Mouse (Mus musculus): ENCODE data around the gene Rps6kl1.

Gene Rps6kl1

GRCm38 (mm10) chr12:85151002-85151774, at the start of gene Rps6kl1:
Gene Rps6kl1 (minus strand): TSS chr12:85151264.
- in situ Hi-C loops (cut with MboI, MseI), result loop anchor here (10.0 kb wide), 1 partner anchor 64 kb away; the partner anchor contains the start of gene Eif2b2

DNA sequence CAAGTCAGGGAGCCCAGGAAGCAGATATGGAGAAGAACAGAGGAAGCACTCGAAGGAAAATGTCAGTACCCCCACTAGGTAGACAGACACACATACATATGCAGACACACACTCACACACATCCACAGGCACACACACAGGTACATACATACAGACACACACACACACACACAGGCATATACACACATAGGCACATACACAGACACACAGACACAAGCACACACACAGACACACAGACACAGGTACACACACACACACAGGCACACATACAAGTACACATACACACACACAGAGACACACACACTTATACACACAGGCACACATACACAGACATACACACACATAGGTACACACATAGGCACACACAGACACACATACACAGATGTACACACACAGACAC, 48.9 kb upstream of the Rps6kl1 start:
- in situ Hi-C loops (cut with MboI, MseI), result loop anchor here (25.0 kb wide), 1 partner anchor 1888 kb away; no protein-coding TSS in a partner anchor

DNA sequence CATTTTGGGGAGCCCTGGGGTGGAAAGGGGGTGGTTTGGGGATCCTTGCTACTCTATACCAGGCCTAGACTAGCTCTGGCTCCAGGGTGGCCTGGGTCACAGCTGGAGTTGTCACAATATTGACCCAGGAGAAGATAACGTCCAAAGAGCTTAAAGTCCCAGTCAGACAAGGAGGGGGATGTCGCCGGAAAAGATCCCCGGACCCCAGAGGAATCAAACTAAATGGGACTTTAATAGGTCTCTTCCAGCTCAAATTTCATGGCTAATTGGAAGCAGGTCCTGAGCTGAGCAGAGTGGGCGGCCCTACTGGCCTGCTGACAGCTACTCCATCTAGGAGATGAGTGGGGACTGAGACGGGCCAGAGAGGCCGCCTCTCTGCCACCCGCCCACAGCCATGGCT, 46.9 kb upstream of the Rps6kl1 start:
- in situ Hi-C loops (cut with MboI, MseI), result no loop called here

DNA sequence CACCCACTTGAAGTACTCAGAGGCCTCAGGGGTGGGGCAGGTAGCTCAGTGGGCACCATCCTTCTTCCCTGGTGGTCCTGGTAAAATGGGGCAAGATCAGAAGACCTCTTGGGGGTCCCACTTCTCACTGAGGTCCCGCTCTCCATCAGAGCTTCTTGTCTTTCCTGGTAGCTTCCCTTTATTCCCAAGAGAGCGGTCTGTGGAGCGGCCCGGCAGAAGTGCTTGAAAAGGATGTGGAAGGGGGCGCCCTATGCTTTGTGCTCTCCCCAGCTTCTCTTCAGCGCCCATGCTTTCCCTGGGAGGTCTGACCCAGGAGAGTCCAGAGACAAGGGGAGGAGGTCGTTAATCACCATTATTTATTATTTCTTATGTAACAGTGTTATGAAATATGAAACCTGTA, 46.3 kb upstream of the Rps6kl1 start:
- in situ Hi-C loops (cut with MboI, MseI), result no loop called here

DNA sequence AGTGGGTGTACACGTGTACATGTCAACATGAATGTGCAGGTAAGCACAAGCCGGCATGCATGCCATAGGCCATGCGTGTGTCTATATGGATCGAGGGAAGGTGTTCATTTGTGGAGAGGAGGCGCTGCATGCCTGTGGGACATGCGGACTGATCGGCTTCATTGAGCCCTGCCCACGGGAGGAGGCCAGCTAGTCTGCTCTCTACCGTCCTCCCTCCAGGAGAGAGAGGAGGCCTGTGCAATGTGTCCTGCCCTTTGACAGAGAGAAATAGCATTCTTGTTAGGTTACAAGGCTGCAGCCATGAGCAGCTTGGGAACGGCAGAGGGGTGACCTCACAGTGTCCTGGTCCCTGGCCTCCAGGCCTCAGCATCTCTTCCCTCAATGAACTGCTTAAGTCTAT, 45.1 kb upstream of the Rps6kl1 start:
- in situ Hi-C loops (cut with MboI, MseI), result no loop called here

DNA sequence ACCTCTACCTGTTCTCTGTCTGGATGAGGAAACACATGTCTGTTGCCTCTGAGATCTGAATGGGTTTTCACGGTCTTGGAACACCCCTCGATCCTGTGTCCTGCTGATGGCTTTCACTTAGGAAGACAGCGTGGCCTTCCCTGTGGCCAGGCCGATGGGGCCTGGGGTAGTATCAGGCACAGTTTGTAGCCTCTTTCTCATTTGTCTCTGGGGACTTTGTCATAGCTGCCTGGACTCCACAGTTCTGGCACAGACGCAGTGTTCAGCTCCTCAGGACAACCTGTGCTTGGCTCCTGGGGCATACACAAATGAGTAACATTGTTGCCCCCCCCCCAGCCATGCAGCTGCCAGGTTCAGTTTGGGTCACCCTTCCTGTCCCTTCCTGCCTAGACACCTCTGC, 44.0 kb upstream of the Rps6kl1 start:
- in situ Hi-C loops (cut with MboI, MseI), result no loop called here

DNA sequence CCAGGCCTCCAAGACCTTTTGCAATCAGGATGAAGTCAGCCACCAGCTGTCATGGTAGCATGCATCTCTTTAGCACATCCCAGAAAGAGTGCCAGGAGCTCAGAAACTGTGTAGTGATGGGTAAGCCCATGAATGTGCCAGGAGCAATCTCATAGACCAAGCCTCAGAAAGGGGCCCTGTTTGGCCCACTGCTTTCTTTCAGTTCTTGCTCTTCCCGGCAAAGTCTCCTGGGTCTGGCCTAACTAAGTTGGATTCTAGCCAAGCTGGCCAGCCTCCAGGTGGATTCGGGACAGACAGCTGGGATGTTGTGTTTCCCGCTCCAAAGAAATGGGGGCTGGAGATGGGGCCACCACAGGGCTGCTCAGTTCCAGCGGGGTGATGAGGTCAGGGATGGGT, 43.6 kb upstream of the Rps6kl1 start:
- in situ Hi-C loops (cut with MboI, MseI), result loop anchor here (5.0 kb wide), 1 partner anchor 37 kb away; no protein-coding TSS in a partner anchor

- in situ Hi-C loops (cut with MboI, MseI), result loop anchor here (5.0 kb wide), 1 partner anchor 37 kb away; no protein-coding TSS in a partner anchor
Observed at GRCm38 (mm10) chr12:85193923-85194622, 43.0 kb upstream of the Rps6kl1 start.

- in situ Hi-C loops (cut with MboI, MseI), result loop anchor here (5.0 kb wide), 1 partner anchor 36 kb away; no protein-coding TSS in a partner anchor
Observed at GRCm38 (mm10) chr12:85193146-85193545, 42.1 kb upstream of the Rps6kl1 start.

DNA sequence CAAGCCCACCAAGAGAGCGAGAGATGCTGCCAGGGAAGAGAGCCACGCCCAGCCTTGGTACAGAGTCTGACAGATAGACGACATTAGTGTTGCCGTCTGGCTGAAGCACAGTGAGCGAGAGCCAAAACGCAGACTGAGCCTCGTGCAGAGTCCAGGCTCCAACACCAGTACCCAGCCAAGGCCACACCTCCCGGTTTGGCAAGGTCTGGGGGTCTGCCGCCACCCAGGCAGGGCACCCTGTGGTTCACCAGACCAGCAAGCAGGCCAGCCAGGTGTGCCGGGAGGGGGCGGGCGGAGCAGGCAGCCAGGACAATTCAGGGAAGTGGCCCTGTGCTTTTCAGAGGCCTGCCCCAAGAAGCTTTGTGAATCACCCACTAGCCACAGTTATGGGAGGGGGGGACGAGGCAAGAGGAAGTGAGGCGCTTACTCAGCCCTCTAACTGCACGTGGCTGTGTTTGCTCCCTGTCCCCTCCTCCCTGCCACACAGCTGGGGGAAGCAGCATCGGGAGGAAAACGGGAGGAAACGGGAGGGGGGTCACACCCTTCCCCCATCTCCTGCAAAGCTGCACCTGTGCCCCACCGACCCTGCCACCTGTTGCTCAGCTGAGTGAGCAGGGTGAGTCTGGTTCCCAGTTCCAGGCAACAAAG, 41.5 kb upstream of the Rps6kl1 start:
- in situ Hi-C loops (cut with MboI, MseI), result loop anchor here (5.0 kb wide), 1 partner anchor 35 kb away; no protein-coding TSS in a partner anchor

GRCm38 (mm10) chr12:85190290-85190689, 39.2 kb upstream of the Rps6kl1 start:
- in situ Hi-C loops (cut with MboI, MseI), result loop anchor here (5.0 kb wide), 1 partner anchor 33 kb away; no protein-coding TSS in a partner anchor

DNA sequence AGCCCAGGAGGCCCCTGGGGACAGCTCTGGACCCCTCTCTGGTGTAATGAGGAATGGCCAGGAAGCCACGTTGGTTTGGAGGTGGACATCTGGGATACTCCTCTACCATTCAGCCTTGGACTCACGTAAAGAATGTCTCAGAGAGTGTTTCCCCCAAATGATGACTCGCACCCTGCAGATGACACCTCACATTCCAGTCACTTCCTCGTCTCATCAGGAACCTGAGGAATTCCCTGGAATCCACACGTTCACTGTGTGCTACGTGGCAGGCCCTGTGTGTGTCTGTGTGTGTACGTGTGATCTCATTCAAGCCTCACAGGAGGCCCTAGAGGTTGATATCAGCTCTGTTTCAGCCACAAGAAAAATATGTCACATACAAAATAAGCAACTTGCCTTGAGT, 35.3 kb upstream of the Rps6kl1 start:
- in situ Hi-C loops (cut with MboI, MseI), result no loop called here

DNA sequence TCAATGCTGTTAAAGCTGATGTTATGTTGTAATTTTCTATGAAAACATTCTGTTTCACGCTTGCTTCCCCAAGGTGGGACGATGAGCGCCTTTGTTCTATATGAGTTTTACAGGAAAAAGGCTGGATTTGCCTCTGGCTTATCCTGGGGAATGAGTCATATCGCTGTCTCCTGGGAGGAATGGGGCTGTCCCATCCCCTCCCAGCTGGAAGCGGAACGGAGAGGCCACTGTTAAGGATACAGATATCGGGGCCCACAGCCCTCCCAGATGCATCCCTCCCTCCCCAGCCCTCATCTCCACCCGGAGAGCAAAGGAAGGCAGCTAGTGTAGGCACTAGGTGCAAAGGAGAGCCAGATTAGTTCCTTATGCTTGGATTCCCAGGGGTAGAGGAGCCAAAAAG, 34.7 kb upstream of the Rps6kl1 start:
- in situ Hi-C loops (cut with MboI, MseI), result no loop called here

GRCm38 (mm10) chr12:85184118-85184517, 33.1 kb upstream of the Rps6kl1 start:
- in situ Hi-C loops (cut with MboI, MseI), result no loop called here

GRCm38 (mm10) chr12:85182898-85183297, 31.8 kb upstream of the Rps6kl1 start:
- in situ Hi-C loops (cut with MboI, MseI), result no loop called here

- in situ Hi-C loops (cut with MboI, MseI), result no loop called here
Observed at GRCm38 (mm10) chr12:85182345-85182643, 31.2 kb upstream of the Rps6kl1 start.

GRCm38 (mm10) chr12:85181475-85182344, 30.6 kb upstream of the Rps6kl1 start:
- in situ Hi-C loops (cut with MboI, MseI), result no loop called here

GRCm38 (mm10) chr12:85178294-85178693, 27.2 kb upstream of the Rps6kl1 start:
- in situ Hi-C loops (cut with MboI, MseI), result no loop called here

- in situ Hi-C loops (cut with MboI, MseI), result no loop called here
Observed at GRCm38 (mm10) chr12:85177740-85178239, 26.7 kb upstream of the Rps6kl1 start, which contains the start of gene Pgf. Gene Pgf (minus strand): TSS chr12:85177790.

- in situ Hi-C loops (cut with MboI, MseI), result no loop called here
Observed at GRCm38 (mm10) chr12:85176846-85177523, 25.9 kb upstream of the Rps6kl1 start.
